Mouse (Mus musculus) C2C12 (cell line): ENCODE measurements around the gene Acot7. TPM values are rescaled to one million over a fixed set of nuclear protein-coding genes. Genes with fewer than 3 reads are reported as not detected.

Experiments
- H3K27me3 ChIP-seq: one replicate; pipeline ENCODE4 v1.6.1; 2011; ENCODE audit not compliant: control insufficient read depth, insufficient read depth, insufficient read length
- H3K36me3 ChIP-seq: one replicate; pipeline ENCODE4 v1.6.1; 2011; ENCODE audit not compliant: control insufficient read depth, insufficient read depth
- H3K4me3 ChIP-seq: one replicate; pipeline ENCODE4 v1.5.1; 2011; ENCODE audit warnings: mild to moderate bottlenecking, control low read depth; ENCODE audit not compliant: poor library complexity, insufficient read depth, severe bottlenecking
- H3K79me2 ChIP-seq: one replicate; pipeline ENCODE4 v1.6.1; 2011; ENCODE audit not compliant: control insufficient read depth, insufficient read depth
- H3K79me3 ChIP-seq: one replicate; pipeline ENCODE4 v1.6.1; 2011; ENCODE audit warnings: low read depth, control low read depth
- H3ac ChIP-seq: one replicate; pipeline ENCODE3; 2011; ENCODE audit warnings: low read depth; ENCODE audit not compliant: control insufficient read depth, insufficient read length
- CEBPB ChIP-seq: IDR thresholded peaks from one replicate; pipeline ENCODE4 v1.6.1; 2011; ENCODE audit warnings: low read depth, mild to moderate bottlenecking, control low read depth, moderate library complexity
- CTCF ChIP-seq: IDR thresholded peaks from one replicate; pipeline ENCODE4 v1.5.1; 2011; ENCODE audit not compliant: control insufficient read depth, insufficient read depth, insufficient read length
- FOSL1 ChIP-seq: IDR thresholded peaks from one replicate; pipeline ENCODE4 v1.8.0; 2011; ENCODE audit warnings: mild to moderate bottlenecking, low read length; ENCODE audit not compliant: poor library complexity, insufficient read depth, severe bottlenecking
- MAX ChIP-seq: IDR thresholded peaks from one replicate; pipeline ENCODE4 v1.6.1; 2011; ENCODE audit warnings: mild to moderate bottlenecking, control low read depth
- MYOD1 ChIP-seq: IDR thresholded peaks from one replicate; pipeline ENCODE4 v1.6.1; 2011; ENCODE audit warnings: low read depth; ENCODE audit not compliant: control insufficient read depth, insufficient read length
- MYOG ChIP-seq: IDR thresholded peaks from one replicate; pipeline ENCODE4 v1.6.1; 2011; ENCODE audit not compliant: control insufficient read depth, insufficient read length; ENCODE audit errors: extremely low read depth
- USF1 ChIP-seq: IDR thresholded peaks from one replicate; pipeline ENCODE4 v1.6.1; 2011; ENCODE audit warnings: low read depth, mild to moderate bottlenecking, control low read depth, moderate library complexity
- polyA plus RNA-seq: library from polyadenylated mRNA; unstranded; fragments of >200 nt; fragmentation: generic; extraction: Trizol; gene quantifications from one replicate; pipeline ENCODE4 v1.2.1, GENCODE M21; 2012; ENCODE audit warnings: missing spikeins

The Acot7 gene
- polyA plus RNA-seq, 1 experiment, result 344 TPM

- no peaks in the 10 kb centered on the region for H3K36me3 ChIP-seq
- H3K4me3 ChIP-seq, result no peak overlapping the region
- H3K27me3 ChIP-seq, result peaks cover 10% of the 10 kb centered on the region
- H3ac ChIP-seq, result no peak overlapping the region
- TF ChIP-seq FOSL1 (no peak), MYOG (no peak), CTCF (no peak), CEBPB (no peak), MYOD1 (no peak), MAX (no peak), USF1 (no peak)
- no peaks in the 10 kb centered on the region for H3K79me2 ChIP-seq
- H3K79me3 ChIP-seq, result no peaks in the 10 kb centered on the region
These were observed 9.9 kb upstream of the Acot7 start for GRCm38 (mm10) chr4:152168052-152168451.

GRCm38 (mm10) chr4:152169103-152169502, 8.8 kb upstream of the Acot7 start:
- Histone ChIP-seq H3K27me3 (peaks cover 10% of the 10 kb centered on the region), H3K79me3 (no peaks in the 10 kb centered on the region), H3K36me3 (no peaks in the 10 kb centered on the region), H3K79me2 (no peaks in the 10 kb centered on the region), H3ac (no peak overlapping the region), H3K4me3 (no peak overlapping the region)
- TF ChIP-seq CTCF, result no peak
- TF ChIP-seq MYOD1, result no peak
- TF ChIP-seq FOSL1, result no peak
- TF ChIP-seq MYOG, result no peak

GRCm38 (mm10) chr4:152170286-152170685, 7.6 kb upstream of the Acot7 start:
- Histone ChIP-seq H3K27me3 (peaks cover 10% of the 10 kb centered on the region), H3K79me2 (no peaks in the 10 kb centered on the region), H3K79me3 (no peaks in the 10 kb centered on the region), H3K36me3 (no peaks in the 10 kb centered on the region), H3ac (no peak overlapping the region), H3K4me3 (no peak overlapping the region)
- TF ChIP-seq CEBPB (no peak), MYOG (no peak), MYOD1 (no peak), USF1 (no peak), FOSL1 (no peak), MAX (no peak)

DNA sequence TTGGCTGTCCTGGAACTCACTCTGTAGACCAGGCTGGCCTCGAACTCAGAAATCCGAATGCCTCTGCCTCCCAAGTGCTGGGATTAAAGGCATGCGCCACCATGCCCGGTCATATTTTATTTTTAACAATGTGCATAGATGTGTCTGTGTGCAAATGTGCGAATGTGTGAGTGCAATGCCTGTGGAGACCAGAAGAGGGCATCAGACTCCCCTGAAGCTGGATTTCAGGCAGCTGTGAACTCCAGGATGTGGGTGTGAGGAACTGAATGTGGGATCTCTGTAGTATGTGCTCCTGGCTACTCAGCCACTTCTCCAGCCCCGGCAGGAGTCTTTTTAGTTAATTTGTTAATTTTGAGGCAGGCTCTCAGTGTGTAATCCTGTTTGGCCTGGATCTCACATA, 6.4 kb upstream of the Acot7 start:
- Histone ChIP-seq H3K79me3 (no peaks in the 10 kb centered on the region), H3ac (no peak overlapping the region), H3K36me3 (no peaks in the 10 kb centered on the region), H3K4me3 (no peak overlapping the region), H3K27me3 (peaks cover 10% of the 10 kb centered on the region), H3K79me2 (no peaks in the 10 kb centered on the region)
- no peak for TF ChIP-seq MYOG
- TF ChIP-seq CEBPB, result no peak
- TF ChIP-seq MYOD1, result no peak
- TF ChIP-seq MAX, result no peak
- TF ChIP-seq FOSL1, result no peak
- no peak for TF ChIP-seq CTCF
- TF ChIP-seq USF1, result no peak

DNA sequence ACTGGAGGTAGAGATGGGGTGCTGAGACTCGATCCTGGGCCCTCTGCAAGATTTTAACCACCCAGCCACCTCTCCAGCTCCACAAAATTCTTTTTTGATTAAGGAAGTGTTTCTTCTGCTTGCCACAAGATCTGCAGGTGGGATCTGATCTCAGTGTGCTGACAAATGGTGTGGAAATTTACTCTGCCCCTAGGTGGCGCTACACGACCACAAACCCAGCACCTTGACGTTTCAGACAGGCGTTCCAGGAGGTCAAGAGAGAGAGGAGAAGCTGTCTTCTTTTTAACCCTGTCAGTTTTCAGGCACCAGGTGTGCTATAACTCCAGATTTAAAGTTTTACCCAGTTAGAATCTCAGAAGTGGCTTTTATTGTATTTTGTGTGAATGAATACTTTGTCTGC, 4.9 kb upstream of the Acot7 start:
- Histone ChIP-seq H3K79me2 (peaks cover under 1% of the 10 kb centered on the region), H3K36me3 (no peaks in the 10 kb centered on the region), H3K4me3 (no peak overlapping the region), H3K79me3 (no peaks in the 10 kb centered on the region), H3ac (no peak overlapping the region), H3K27me3 (peaks cover 8% of the 10 kb centered on the region)
- no peak for TF ChIP-seq MAX
- TF ChIP-seq CTCF, result peak; percentile 66

- Histone ChIP-seq H3ac (no peak overlapping the region), H3K4me3 (no peak overlapping the region), H3K27me3 (peaks cover 4% of the 10 kb centered on the region), H3K36me3 (no peaks in the 10 kb centered on the region), H3K79me2 (peaks cover 9% of the 10 kb centered on the region), H3K79me3 (peaks cover 7% of the 10 kb centered on the region)
- no peak for TF ChIP-seq FOSL1
- no peak for TF ChIP-seq CEBPB
- no peak for TF ChIP-seq MYOD1
- TF ChIP-seq USF1, result no peak
- TF ChIP-seq MAX, result no peak
- TF ChIP-seq CTCF, result no peak
- no peak for TF ChIP-seq MYOG
These were observed 4.0 kb upstream of the Acot7 start for GRCm38 (mm10) chr4:152173956-152174355.

DNA sequence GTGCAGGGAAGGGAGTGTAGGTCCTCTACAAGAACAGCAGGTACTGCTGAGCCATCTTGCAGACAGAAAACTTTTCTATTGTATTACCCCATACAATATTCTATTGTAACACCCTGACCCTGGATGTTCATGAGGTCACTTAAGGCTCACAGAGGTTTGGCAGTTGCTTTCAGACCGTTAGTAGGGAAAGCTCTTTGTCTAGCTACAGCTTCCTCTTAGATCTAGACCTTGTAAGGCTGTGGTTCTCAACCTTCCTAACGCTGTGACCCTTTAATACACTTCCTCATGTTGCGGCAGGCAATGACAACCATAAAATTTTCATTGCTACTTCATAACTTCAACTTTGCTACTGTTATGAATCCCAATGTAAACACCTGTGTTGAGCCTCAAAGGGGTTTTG, 1.3 kb upstream of the Acot7 start:
- TF ChIP-seq MYOD1 (no peak), CEBPB (no peak), USF1 (no peak), MAX (no peak), MYOG (no peak), FOSL1 (no peak), CTCF (no peak)
- Histone ChIP-seq H3K36me3 (peaks cover 15% of the 10 kb centered on the region), H3K4me3 (no peak overlapping the region), H3K79me2 (peaks cover 36% of the 10 kb centered on the region), H3K79me3 (peaks cover 34% of the 10 kb centered on the region), H3ac (no peak overlapping the region), H3K27me3 (no peaks in the 10 kb centered on the region)
